Mouse (Mus musculus): ENCODE measurements at regions not wholly inside any gene's neighbourhood (a gene's known extent, or its start where the extent isn't known, plus 50 kb on each side); places are given as distances from the start of the nearest gene placed in this dataset.
A peak's percentile ranks its signal among the peaks of the same experiment; 100 is the strongest.

- Histone ChIP-seq H3K4me1 (ENCODE audit: control insufficient read depth, insufficient read depth, low read length) (no peaks in the 10 kb centered on the region), H3K4me2 (ENCODE audit: low read depth, low read length) (no peak overlapping the region), H3K36me3 (replicated peaks; ENCODE audit: control insufficient read depth, insufficient read depth, low read depth, low read length) (no peaks in the 10 kb centered on the region), H3K9me3 (replicated peaks; ENCODE audit: control insufficient read depth, low read length) (no peaks in the 10 kb centered on the region; the same call in 1 of the 2 replicates), H3K9ac (replicated peaks; ENCODE audit: low read length) (no peak overlapping the region), H3K4me3 (ENCODE audit: low read depth, low read length) (no peak overlapping the region), H3K27ac (replicated peaks; ENCODE audit: low read depth, low read length) (no peak overlapping the region), H3K27me3 (ENCODE audit: control insufficient read depth, insufficient read depth, low read length) (no peaks in the 10 kb centered on the region)
- no peak for ATAC-seq (replicated peaks; ENCODE audit: insufficient number of reproducible peaks, low FRiP score, low TSS enrichment, low read depth)
- DNase-seq (ENCODE audit: low spot score): no peak
- 92% methylated on average over 8 of the region's 8 CpGs for WGBS
These were observed 78.4 kb upstream of the Errfi1 start for GRCm38 (mm10) chr4:150775281-150775680.

DNA sequence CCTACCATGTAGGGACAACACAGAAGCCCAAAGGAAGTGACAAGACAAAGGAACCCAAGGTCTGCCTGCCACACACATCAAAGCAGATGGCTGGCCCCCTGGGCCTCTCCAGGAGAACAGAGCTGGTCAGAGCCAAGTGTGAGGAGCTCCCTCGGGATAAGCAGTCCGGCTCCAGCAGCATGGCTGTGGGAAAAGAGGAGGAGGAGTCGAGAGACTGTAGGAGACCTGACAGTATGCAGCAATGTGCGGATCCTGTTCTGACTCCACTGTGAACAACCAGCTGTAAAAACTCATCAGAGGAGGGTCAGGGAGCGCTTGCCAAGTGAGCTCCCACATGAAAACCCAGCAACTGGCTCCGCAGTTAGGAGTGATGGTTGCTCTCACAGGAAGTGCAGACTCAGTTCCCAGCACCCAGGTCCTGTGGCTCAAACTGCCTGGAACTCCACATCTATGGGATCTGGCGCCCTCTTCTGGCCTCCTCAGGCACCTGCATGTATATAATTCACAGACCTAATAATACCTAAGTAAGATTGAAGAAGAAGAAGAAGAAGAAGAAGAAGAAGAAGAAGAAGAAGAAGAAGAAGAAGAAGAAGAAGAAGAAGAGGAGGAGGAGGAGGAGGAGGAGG lies 79.3 kb upstream of the Errfi1 start:
- 86% methylated on average over 7 of the region's 7 CpGs for WGBS
- no peak for DNase-seq (ENCODE audit: low spot score)

DNA sequence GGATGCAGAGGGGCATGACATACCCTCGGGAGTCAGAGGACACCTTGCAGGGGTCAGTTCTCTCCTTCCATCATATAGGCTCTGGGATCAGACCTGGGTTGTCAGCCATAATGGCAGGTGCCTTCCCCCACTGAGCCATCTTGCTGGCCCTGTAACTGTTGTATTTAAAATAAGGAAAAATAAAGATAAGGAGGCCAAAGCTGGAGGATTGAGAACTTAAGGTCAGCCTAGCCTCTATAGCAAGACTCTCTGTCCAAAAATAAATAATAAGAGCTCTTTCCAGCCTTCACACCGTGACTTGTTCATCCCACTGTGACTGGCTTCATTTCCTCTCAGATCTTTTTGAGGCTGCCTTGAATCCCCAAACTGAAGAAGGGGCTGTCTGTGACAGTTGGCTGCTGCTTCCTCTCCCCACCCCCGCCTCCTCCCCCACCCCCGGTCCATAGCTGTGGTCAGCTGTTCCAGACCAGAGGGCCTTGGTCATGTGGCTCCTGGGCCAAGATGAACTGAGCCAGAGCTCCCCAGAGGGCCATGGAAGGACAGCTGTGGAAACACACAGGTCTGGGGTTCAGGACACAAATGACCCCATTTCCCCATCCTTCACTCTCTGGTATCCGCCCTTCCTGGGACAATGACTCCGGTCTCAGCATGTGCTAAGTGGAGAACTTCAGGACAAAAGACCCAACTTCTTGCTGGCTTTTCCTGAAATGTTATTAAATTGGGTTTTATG lies 81.6 kb upstream of the Errfi1 start:
- H3K36me3 ChIP-seq (replicated peaks; ENCODE audit: control insufficient read depth, insufficient read depth, low read depth, low read length): no peaks in the 10 kb centered on the region
- no peak overlapping the region for H3K4me2 ChIP-seq (ENCODE audit: low read depth, low read length)
- no peak for ATAC-seq (replicated peaks; ENCODE audit: insufficient number of reproducible peaks, low FRiP score, low TSS enrichment, low read depth)

More for the DNA sequence above, 79.3 kb upstream of the Errfi1 start:
- Histone ChIP-seq H3K4me3 (ENCODE audit: low read depth, low read length) (no peak overlapping the region), H3K4me1 (ENCODE audit: control insufficient read depth, insufficient read depth, low read length) (no peaks in the 10 kb centered on the region), H3K9me3 (replicated peaks; ENCODE audit: control insufficient read depth, low read length) (no peaks in the 10 kb centered on the region; the same call in 1 of the 2 replicates), H3K36me3 (replicated peaks; ENCODE audit: control insufficient read depth, insufficient read depth, low read depth, low read length) (no peaks in the 10 kb centered on the region), H3K27ac (replicated peaks; ENCODE audit: low read depth, low read length) (no peak overlapping the region), H3K4me2 (ENCODE audit: low read depth, low read length) (no peak overlapping the region), H3K9ac (replicated peaks; ENCODE audit: low read length) (no peak overlapping the region), H3K27me3 (ENCODE audit: control insufficient read depth, insufficient read depth, low read length) (no peaks in the 10 kb centered on the region)
- ATAC-seq (replicated peaks; ENCODE audit: insufficient number of reproducible peaks, low FRiP score, low TSS enrichment, low read depth): no peak

GRCm38 (mm10) chr4:150771469-150771868 lies 82.2 kb upstream of the Errfi1 start:
- DNase-seq (ENCODE audit: low spot score) (no peak), ATAC-seq (replicated peaks; ENCODE audit: insufficient number of reproducible peaks, low FRiP score, low TSS enrichment, low read depth) (no peak)
- no peaks in the 10 kb centered on the region for H3K4me1 ChIP-seq (ENCODE audit: control insufficient read depth, insufficient read depth, low read length)
- no peaks in the 10 kb centered on the region for H3K27me3 ChIP-seq (ENCODE audit: control insufficient read depth, insufficient read depth, low read length)
- no peaks in the 10 kb centered on the region; the same call in 1 of the 2 replicates for H3K9me3 ChIP-seq (replicated peaks; ENCODE audit: control insufficient read depth, low read length)
- H3K27ac ChIP-seq (replicated peaks; ENCODE audit: low read depth, low read length): no peak overlapping the region
- H3K36me3 ChIP-seq (replicated peaks; ENCODE audit: control insufficient read depth, insufficient read depth, low read depth, low read length): no peaks in the 10 kb centered on the region
- H3K4me3 ChIP-seq (ENCODE audit: low read depth, low read length): no peak overlapping the region
- H3K9ac ChIP-seq (replicated peaks; ENCODE audit: low read length): no peak overlapping the region
- 62% methylated on average over 2 of the region's 2 CpGs for WGBS
- no peak overlapping the region for H3K4me2 ChIP-seq (ENCODE audit: low read depth, low read length)

More for the DNA sequence above, 81.6 kb upstream of the Errfi1 start:
- no peak overlapping the region for H3K4me3 ChIP-seq (ENCODE audit: low read depth, low read length)
- no peaks in the 10 kb centered on the region for H3K27me3 ChIP-seq (ENCODE audit: control insufficient read depth, insufficient read depth, low read length)
- no peak overlapping the region for H3K9ac ChIP-seq (replicated peaks; ENCODE audit: low read length)
- DNase-seq (ENCODE audit: low spot score): no peak
- no peak overlapping the region for H3K27ac ChIP-seq (replicated peaks; ENCODE audit: low read depth, low read length)
- 72% methylated on average over 6 of the region's 6 CpGs for WGBS
- H3K4me1 ChIP-seq (ENCODE audit: control insufficient read depth, insufficient read depth, low read length): no peaks in the 10 kb centered on the region
- no peaks in the 10 kb centered on the region; the same call in 1 of the 2 replicates for H3K9me3 ChIP-seq (replicated peaks; ENCODE audit: control insufficient read depth, low read length)

- Histone ChIP-seq H3K27me3 (ENCODE audit: control insufficient read depth, insufficient read depth, low read length) (no peaks in the 10 kb centered on the region), H3K4me2 (ENCODE audit: low read depth, low read length) (no peak overlapping the region), H3K4me3 (ENCODE audit: low read depth, low read length) (no peak overlapping the region), H3K9me3 (replicated peaks; ENCODE audit: control insufficient read depth, low read length) (no peaks in the 10 kb centered on the region; the same call in 1 of the 2 replicates), H3K4me1 (ENCODE audit: control insufficient read depth, insufficient read depth, low read length) (no peaks in the 10 kb centered on the region), H3K9ac (replicated peaks; ENCODE audit: low read length) (no peak overlapping the region), H3K36me3 (replicated peaks; ENCODE audit: control insufficient read depth, insufficient read depth, low read depth, low read length) (no peaks in the 10 kb centered on the region), H3K27ac (replicated peaks; ENCODE audit: low read depth, low read length) (no peak overlapping the region)
- DNase-seq (ENCODE audit: low spot score): peak; percentile 71
- 30% methylated on average over 7 of the region's 7 CpGs for WGBS
- ATAC-seq (replicated peaks; ENCODE audit: insufficient number of reproducible peaks, low FRiP score, low TSS enrichment, low read depth): peak; percentile 70
These were observed 84.7 kb upstream of the Errfi1 start for GRCm38 (mm10) chr4:150769043-150769442.

- no peaks in the 10 kb centered on the region for H3K27me3 ChIP-seq (ENCODE audit: control insufficient read depth, insufficient read depth, low read length)
- 12% methylated on average over 15 of the region's 15 CpGs for WGBS
- no peaks in the 10 kb centered on the region for H3K9me3 ChIP-seq (replicated peaks; ENCODE audit: control insufficient read depth, low read length)
- H3K4me2 ChIP-seq (ENCODE audit: low read depth, low read length): peak overlapping the region; percentile 5; the same call in 1 of the 2 replicates
- peak; percentile 84 for ATAC-seq (replicated peaks; ENCODE audit: insufficient number of reproducible peaks, low FRiP score, low TSS enrichment, low read depth)
- DNase-seq (ENCODE audit: low spot score): peak; percentile 54
- H3K4me1 ChIP-seq (ENCODE audit: control insufficient read depth, insufficient read depth, low read length): no peaks in the 10 kb centered on the region; the same call in none of the 2 replicates
- H3K4me3 ChIP-seq (ENCODE audit: low read depth, low read length): no peak overlapping the region
- peak overlapping the region; percentile 5 for H3K27ac ChIP-seq (replicated peaks; ENCODE audit: low read depth, low read length)
- no peaks in the 10 kb centered on the region for H3K36me3 ChIP-seq (replicated peaks; ENCODE audit: control insufficient read depth, insufficient read depth, low read depth, low read length)
- peak overlapping the region; percentile 1 for H3K9ac ChIP-seq (replicated peaks; ENCODE audit: low read length)
These were observed 95.1 kb upstream of the Errfi1 start for GRCm38 (mm10) chr4:150758467-150759237.

- 32% methylated on average over 10 of the region's 10 CpGs for WGBS
- DNase-seq (ENCODE audit: low spot score) (no peak), ATAC-seq (replicated peaks; ENCODE audit: insufficient number of reproducible peaks, low FRiP score, low TSS enrichment, low read depth) (peak; percentile 49)
- H3K4me1 ChIP-seq (ENCODE audit: control insufficient read depth, insufficient read depth, low read length): no peaks in the 10 kb centered on the region; the same call in none of the 2 replicates
- H3K27me3 ChIP-seq (ENCODE audit: control insufficient read depth, insufficient read depth, low read length): no peaks in the 10 kb centered on the region
- no peaks in the 10 kb centered on the region for H3K36me3 ChIP-seq (replicated peaks; ENCODE audit: control insufficient read depth, insufficient read depth, low read depth, low read length)
- H3K4me2 ChIP-seq (ENCODE audit: low read depth, low read length): no peak overlapping the region
- no peak overlapping the region for H3K4me3 ChIP-seq (ENCODE audit: low read depth, low read length)
- 0 out of 2 replicates have a peak overlapping the region, but pooled peaks have one; percentile 1 for H3K9ac ChIP-seq (replicated peaks; ENCODE audit: low read length)
- H3K9me3 ChIP-seq (replicated peaks; ENCODE audit: control insufficient read depth, low read length): no peaks in the 10 kb centered on the region
- H3K27ac ChIP-seq (replicated peaks; ENCODE audit: low read depth, low read length): peak overlapping the region; percentile 71
These were observed 95.8 kb upstream of the Errfi1 start for GRCm38 (mm10) chr4:150757815-150758426.

Data from embryonic facial prominence, embryonic 11.5 days (tissue).